Mouse (Mus musculus) left cerebral cortex, postnatal 4 days (tissue): ENCODE measurements around the gene Mbnl2. TPM values are rescaled to one million over a fixed set of nuclear protein-coding genes. Genes with fewer than 3 reads are reported as not detected.

ENCODE experiments used
- DNase-seq: peaks from one replicate; pipeline ENCODE4 v3.0.0-alpha.2; 2022
- intact Hi-C: fragments of 180-260 bp; cut with DNase I; formaldehyde crosslinking; loops from one replicate; pipeline ENCODE4 v1.15.1; 2025
- total RNA-seq, 2 experiments: library from RNA; stranded (reverse); gene quantifications; 2 replicates each; pipeline ENCODE4 v1.2.3; 2021

The Mbnl2 gene
- total RNA-seq, 2 experiments from 2014 or later = 39.9 to 41.2 TPM

DNA sequence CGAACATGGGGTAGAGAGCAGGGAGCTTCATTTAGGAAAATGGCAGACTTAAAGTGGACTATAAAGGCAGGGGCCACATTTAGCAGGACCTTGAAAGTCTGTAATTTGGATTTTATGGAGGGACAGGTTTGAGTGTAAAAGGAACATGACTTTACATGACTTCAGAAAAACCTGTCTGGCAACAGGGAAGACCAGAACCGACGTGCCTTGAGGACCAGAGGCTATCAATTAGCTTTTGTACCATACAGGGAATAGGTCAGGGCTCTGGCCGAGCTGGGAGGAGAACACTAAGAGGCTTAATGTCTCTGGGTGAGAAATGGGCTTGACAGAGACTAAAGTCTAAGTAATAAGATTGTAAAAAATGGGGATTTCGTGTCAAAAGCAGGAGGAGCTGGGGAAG is 1.7 kb upstream of the Mbnl2 start:
- intact Hi-C loops = no loop called here
- DNase-seq = no peak

DNA sequence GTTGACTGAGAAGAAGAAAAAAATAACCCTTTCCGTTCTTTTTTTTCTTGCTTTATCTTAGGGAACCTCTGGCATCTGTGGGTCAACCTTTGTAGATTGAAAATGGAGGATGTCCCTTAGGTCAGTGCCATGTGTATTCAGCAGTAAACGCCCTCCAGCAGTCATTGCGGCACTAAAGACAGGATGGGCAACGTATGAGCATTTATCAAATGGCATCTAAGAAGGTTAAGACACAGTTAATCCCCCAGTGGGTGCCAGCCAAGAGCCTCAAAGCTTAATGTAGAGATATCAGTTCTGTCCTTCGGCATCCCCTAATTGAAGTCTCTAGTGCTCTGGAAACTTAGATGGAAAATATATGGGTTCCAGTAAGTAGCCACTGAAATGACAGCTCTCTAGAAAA is 723 bp upstream of the Mbnl2 start:
- intact Hi-C loops = loop anchor here (5.0 kb wide), 2 partner anchors 118 to 137 kb away; no protein-coding TSS in a partner anchor
- DNase-seq = no peak

DNA sequence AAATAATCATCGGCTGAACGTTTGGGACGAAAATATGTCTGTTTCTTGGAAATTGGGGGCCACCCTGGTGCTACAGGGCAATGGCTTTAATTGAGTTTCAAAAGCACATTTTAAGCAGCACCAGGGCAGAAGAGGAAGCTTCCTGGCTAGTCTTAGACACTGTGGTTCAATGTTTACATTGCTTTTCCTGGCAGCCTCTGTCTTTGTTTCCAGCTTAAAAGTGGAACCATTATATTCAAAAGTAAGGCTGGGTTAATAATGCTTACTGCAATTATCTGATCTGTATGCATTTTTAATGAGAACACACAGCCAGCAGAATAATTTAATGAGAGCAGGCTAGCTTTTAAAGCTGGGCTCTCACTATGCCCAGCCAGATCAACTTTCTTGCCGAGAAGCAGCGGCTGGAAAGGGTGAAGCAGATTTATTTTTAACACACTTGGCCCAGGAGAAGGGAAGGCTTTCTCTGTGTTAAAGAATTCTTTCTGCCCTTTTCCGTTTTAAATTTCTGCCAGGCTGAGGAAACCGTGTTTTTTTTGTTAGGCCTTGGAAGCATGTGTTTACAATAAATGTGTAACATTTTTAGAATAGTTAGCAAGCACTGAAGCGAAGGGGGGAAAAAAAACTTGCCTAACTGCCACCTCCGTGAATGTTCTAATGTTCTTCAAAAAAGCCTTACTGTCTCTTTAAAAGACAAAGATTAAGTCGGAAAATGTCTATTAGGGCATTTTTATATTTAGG is 1.0 kb downstream of the Mbnl2 start:
- no peak for DNase-seq
- intact Hi-C loops = loop anchor here (5.0 kb wide), 2 partner anchors 116 to 139 kb away; no protein-coding TSS in a partner anchor

DNA sequence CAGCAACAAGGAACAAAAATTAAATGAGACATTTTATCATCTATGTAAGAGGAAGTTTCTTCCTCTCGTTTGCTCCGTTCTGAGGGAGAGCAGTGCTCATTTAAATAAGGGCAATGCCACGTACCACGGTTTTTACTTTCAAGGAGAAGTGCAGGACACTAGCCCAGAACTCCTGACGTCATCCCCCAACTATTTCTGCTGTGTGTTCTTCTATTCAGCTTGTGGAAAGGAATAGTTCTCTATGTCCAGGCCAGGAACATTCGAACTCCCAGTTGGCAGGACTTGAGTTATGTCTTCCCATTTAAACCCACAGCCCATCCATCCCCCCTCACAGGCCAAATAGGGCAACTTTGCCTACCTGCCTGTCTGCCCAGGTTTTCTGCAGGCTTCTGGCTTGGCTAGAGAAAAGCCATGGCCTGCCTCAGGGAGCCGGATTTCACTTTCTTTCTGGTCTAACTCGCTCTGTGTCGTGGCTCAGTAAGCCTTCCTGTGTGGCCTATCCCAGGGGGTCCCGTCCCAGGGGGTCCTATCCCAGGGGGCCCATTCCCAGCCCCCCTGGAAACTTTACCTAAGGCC is 1.7 kb downstream of the Mbnl2 start:
- no peak for DNase-seq
- intact Hi-C loops = loop anchor here (5.0 kb wide), 2 partner anchors 115 to 140 kb away; no protein-coding TSS in a partner anchor

DNA sequence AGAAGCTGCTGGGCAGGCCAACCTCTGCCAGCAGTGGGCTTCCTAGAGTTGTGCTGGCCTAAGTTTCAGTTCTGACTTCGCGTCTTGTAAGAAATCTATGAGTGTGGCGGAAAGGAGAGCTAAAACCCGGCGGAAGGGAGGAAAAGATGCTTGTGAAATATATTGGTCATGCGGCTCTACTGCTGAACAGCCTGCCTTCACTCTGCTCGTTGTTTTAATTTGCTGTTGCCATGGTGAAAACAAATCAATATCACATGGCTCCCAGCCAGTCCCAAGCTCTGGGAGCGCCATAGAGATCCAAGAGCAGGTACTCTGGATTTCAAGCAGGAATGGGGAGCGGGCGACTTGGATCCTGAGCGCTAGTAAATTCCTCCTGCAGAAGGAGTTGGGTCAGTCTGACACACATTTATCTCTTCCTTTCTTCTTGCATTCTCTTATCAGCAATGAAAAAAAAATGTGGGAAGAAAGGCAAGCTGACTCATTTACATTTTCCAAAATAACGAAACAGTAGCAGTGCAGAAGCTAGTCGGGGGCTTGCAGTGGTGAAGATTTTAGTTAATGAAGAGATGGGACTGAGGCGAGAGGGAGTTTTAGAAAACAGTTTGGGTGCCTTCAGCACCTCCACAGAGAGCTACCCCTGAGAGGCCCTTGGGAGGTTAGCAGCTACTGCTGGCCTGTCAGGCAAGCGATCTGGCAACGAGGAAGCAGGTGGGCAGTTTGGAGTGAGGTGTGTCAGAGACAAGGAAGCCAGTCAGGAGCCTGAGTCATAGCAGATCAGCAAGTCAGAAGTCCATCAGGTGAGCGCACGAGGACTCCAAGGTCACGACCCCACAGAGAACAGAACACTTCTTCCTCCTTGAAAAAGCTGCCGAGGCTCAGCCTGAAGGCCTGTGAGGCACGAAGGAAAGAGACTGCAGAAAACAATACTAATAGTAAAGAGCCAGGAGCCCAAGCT is 3.1 kb downstream of the Mbnl2 start:
- intact Hi-C loops = loop anchor here (5.0 kb wide), 2 partner anchors 114 to 141 kb away; no protein-coding TSS in a partner anchor
- DNase-seq = peak; percentile 18

DNA sequence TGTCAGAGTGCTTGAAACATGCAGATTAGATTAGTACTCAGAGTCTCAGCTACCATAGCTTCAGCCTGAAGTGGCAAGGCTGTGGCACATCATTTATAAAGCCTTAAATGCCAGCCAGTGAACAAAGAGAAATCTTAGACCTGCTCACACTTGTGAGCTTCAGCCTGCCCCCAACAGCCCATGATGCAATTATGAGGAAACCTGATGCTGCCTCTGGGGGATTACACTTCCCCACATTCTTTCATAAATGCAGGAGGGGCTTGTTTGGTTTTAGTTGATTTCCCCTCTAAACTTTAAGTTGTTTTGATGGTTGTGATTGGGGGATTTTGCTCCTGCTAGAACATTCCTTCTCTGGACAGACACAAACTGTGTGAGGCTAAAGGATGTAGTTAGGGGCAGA is 4.7 kb downstream of the Mbnl2 start:
- DNase-seq = no peak
- intact Hi-C loops = no loop called here

DNA sequence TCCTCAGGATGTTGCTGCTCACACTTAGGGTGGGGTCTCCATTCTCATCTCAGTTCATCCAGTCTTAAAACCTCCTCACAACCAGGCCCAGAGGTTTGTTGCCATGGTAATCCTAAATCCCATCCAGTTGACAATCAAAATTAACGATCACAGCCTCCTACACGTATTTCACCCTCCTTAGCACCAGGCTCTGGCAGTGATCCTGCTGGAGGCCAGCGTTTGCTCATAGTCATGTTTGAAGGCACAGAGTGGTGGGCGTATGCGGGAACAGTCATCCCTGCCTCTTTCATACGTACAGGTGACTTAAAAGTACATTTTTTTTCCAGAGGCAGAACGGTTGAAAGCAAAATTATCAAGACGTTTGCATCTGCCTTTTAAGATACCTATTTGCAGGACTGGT is 8.3 kb downstream of the Mbnl2 start:
- DNase-seq = no peak
- intact Hi-C loops = no loop called here

DNA sequence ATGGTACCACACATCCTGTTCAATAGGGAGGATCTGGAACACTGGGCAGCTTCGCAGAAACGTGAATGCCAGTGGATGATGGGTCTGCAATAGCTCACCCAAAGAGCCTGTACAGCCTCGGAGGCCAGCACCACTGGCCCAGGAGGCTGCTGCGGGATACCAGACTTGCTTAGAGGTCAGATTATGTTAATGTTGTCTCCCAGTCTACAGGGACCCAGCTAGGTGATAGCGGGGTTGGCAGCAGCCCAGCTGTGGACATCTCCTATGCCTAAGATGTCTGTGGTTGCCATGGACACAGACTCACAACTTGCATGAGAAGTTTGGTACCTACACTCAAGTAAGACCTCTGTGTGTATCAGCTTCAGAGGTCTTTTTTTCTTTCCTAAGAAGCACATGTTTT is 9.0 kb downstream of the Mbnl2 start:
- no peak for DNase-seq
- intact Hi-C loops = no loop called here

DNA sequence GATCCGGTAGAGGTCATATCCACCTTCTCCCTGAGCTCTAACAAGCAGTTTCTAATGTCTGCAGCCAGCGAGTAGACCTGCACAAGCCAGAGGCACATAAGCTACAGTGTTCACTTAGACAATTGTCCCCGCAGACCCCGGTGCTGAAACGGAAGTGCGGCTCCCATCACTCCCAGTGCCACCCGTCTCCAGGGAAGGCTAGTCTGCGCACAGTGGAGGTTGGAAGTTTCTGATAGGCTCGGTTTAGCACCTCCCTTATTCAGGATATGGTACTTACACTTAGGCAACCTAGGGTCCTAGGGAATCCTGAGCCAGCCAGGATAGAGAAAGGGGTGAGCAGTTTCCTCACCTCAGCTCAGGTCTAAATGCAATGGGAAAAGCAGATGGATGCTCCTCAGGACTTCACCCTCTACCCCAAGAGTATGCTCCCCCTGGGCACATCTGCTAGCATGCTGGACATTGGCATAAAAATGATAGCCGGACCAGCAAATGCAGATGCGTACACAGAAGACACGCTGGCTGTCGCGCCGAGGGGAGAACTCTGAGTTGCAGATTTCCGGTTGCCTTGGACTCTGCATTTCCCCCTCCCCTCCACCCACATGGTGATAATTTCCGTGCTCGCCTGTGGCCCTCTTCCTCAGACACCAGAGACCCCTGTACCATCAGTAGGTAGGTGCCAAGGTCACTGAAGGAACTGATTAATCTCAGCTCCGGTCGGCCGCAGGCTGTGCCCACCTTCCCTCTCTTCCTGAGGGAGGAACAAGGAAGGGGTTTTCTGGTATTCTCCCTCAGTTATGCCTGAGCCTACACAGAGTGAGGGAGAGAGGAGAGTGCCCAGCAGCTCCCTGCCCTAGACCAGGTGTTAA is 11.9 kb downstream of the Mbnl2 start:
- intact Hi-C loops = no loop called here
- DNase-seq = no peak

DNA sequence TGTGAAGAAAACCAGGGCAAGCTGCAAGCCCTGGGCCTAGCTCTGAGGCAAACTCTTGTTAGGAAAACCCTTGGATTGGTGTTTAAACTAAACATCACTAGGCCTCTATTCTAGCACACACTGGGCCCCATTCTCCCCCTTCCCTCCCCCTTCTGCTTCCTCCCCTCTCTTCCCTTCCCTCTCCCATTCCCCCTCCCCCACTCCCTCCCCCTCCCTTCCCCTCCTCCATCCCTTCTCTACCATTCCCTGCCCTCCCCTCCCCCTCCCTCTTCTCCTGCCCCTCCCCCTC is 12.5 kb downstream of the Mbnl2 start:
- no peak for DNase-seq
- intact Hi-C loops = no loop called here

DNA sequence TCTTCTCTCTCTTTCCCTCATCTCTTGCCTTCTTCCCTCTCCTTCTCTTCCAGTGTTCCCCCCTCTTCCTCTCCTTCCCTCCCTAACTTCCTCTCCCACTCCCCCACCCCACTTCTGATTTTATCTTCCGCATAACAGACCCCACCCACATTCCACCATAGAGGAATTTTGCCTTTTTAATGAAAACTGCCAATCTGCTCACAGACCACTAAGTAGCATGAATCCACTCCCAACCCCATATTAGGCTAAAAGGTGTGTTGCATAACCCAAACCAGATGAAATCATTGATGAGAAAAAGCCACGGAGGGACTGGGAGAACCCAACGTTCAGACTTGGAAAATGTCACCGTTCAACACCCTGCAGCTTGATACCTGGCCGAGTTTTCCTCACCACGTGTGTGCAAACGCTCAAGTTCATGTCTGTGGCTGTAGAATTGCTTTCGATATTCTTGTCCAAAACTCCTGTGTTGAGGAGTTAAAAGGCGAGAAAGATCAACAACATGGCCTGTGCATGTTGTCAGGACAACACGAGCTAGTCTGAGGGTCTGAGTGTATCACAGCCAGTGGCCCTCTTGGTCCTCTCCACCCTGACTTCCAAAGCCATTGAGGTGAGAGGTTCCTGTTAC is 13.0 kb downstream of the Mbnl2 start:
- no peak for DNase-seq
- intact Hi-C loops = no loop called here

DNA sequence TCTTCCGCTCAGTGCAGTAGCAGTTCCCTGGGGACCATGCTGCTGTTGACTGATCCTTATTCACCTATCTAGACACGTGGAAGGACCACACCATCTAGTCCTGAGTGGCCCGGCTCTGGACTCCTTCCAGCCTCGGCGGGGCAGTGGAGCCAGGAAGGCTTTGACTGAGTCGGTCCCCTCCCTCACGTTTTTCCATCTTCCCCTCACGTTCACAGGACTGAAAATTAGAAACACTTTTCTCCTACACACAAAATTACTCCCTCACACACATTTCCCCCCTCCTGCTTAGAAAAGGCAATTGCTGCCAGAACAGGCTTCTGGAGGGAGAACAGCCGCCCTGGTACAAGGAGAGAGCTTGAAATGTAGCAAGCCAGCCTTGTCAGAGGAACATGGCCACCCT is 13.6 kb downstream of the Mbnl2 start:
- intact Hi-C loops = no loop called here
- no peak for DNase-seq

DNA sequence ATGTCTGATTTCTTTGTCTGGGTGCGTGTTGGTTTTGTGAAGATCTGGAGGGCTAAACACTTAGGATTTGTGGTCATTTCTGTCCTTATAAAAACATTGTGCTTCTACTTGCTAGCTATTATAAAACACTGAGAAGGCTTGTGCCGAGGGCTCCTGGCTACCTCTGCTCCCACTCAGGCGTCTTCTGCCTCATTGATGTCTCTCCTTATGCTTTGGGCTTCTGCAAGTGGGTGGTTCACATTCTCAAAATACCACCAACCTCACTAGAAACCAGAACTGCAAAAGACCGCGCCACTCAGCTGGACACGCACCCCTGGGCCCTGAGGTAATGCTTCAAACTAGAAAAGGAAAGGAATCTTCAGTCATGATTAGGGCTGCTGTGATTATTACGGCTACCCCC is 14.1 kb downstream of the Mbnl2 start:
- intact Hi-C loops = no loop called here
- DNase-seq = no peak

DNA sequence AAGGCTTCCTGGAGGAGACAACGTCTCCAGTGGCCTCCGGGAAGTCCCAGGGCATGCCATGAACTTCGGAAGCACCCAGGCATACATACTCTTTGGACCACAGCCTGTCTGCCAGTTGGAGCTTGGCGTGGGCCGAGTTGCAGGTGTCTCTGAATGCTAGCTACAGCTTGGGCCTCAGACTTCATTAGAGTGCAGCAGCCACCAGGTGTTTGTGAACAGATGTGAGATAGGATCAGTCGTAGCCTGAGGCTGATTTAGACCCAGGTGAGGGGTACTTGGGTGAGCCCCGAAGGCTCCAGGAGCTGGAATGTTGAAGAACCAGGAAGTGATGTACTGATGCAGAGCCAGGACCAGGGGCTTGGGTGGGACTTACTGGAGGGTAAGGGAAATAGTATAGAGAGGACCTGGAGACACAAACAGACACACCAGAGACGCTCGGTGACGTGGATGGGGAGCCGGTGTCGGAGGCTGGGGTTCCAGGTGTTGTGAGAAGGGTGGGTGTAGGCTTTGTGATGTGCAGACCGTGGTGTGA is 15.8 kb downstream of the Mbnl2 start:
- intact Hi-C loops = no loop called here
- no peak for DNase-seq

DNA sequence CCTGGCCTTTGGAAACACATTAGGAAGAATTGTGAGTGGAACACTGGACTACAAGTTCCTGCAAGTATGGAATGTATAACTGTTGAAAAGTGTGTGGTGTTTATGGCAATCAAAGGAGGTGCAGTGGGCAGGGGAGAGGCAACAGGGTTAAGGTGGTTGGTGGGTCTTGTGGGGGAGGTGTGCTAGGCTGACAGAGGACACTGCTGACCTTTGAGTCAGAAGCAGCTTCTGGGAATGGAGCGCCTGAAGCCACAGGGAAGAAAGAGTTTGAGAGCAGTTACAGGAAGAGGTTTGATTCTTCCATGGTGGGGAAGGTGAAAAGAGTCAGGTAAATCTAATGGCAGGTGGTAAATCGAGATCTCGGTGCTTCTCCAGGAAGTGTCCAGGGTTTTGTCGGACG is 16.7 kb downstream of the Mbnl2 start:
- no peak for DNase-seq
- intact Hi-C loops = no loop called here

DNA sequence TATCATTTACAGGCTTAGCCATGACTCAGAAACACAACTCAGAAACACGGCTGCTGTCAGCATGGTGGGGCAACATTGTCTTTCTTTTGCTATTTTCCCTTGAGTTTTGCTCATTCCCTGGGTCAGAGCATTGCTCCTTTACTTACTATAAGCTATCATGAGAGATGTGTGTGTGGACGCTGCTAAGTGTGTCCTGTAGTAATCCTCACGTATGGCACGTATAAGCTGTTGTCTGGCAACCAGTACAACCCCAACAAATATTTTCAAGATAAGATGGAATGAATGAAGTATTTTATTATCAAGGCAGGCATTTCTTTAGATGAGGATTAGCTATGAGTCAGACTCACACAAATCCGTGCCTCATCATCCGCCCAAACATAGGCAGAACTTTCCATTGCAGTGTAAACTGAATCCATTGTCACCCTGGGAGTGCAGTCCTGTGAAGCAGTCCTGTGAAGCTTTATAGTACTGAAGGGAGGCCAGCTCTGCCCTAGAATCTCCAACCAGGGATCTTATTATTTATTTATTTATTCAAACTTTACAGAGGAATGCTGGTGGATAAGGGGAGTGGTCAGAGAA is 17.2 kb downstream of the Mbnl2 start:
- intact Hi-C loops = no loop called here
- DNase-seq = no peak

DNA sequence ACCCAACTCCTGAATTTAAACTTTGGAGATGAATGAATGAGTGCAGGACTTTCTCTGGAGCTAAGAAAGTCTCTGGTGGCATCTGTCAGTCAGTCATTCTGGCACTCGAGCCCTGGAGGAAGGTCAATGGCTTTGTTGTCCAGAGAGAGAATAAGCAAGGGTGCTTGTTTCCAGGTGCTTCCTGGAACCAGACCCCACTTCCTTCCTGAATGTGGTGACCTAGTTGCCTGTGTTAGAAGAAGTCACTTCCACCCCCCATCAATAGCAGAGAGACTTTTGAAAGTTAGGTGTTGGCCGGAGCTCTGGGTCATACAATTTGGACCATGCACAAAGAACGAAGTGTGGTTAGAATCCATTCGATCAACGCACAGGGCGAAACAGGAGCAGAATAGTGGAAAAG is 19.0 kb downstream of the Mbnl2 start:
- intact Hi-C loops = no loop called here
- no peak for DNase-seq

DNA sequence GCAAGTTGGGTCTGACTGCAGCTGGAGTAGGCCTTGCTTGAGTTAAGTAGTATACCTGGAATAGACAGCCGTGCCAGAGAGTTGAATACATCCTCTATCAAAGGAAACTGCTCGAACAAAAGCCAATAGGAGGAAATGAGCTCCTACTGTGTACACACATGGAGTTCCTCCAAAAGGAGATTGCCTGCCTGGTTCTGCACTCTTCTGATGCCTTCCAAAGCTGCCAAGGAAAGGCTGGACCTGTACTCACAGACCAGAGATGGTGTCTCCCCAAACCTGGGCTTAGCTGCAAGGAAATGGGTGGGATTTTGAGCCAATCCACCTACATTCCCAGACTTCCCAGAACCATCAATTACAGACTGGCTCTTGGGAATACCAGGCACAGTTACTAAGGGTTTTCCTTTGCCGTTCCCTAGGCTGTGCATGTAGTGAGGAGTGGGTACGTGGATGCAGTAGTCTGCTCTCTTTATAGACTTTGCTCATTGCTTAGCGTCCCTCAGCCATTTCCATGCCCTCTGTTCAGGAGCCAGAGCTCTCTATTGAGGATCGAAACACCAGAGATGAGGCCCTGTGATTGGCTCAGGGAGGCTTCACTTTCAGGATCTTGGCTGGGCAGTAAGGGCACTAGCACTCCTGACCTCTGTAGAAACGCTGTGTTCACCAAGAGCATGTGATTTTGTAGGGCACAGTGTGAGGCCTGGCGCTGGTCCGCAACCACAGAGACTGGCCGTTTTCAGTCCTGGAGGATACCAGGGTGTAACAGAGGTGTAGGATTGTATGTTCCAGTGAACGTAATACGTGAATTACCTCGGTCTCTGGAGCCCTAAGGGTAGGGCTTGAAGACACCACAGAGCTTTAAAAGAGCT is 20.1 kb downstream of the Mbnl2 start:
- no peak for DNase-seq
- intact Hi-C loops = no loop called here
